Mouse (Mus musculus) layer of hippocampus, adult 18-20 months (tissue): ENCODE measurements at regions not wholly inside any gene's neighbourhood (a gene's known extent, or its start where the extent isn't known, plus 50 kb on each side); places are given as distances from the start of the nearest gene placed in this dataset.

Experiments used
- DNase-seq, 2 experiments: peaks; one replicate each; pipeline ENCODE4 v3.0.0; 2022; ENCODE audit warnings: low spot score in 2 of 2

DNA sequence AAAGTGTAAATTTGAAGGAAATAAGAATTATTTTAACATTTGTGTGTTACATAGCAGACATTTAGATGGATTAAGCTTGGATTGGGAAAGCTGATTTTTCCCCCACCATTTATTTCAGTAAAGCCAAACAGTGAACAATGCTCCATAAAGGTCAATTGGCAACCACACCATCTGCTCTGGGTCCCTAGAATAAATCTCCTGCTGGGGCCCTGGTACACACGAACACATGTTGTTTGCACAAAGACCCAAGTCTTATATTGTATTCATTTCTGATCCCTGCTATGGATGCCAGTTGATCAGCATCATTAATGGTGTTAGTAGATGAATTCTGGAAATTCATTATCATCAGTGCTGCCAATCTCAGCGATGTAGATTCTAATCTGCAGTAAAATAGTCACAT, 1698.0 kb upstream of the Pcdh17 start:
- peak in 1 of 2 experiments; percentile 5 for DNase-seq

DNA sequence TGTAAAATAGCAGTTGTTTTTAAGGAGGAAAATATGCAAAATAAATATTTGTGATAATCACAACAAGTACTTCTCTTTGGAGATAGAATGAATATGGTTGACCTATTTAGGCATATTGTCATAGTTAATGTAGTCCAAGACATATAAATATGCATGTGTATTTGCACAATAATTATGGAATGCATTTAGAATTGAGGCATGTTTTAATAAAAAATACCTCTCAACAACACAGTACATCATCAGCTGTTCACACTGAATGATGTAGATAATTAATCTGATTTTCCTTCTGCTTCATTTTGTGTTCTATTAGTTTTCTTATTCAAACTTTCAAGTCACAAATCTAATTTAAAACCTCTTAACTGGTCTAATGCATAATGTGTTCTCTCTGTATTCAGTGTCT, 1685.2 kb upstream of the Pcdh17 start:
- DNase-seq: no peak
